Mouse (Mus musculus) heart, postnatal 36 days (tissue): Measurements from ENCODE around the gene Ptprn. TPM values are rescaled to one million over a fixed set of nuclear protein-coding genes. Genes with fewer than 3 reads are reported as not detected.
"Not testable (repeated sequence)": the region's sequence is repeated elsewhere in the genome, so short reads cannot be mapped to it uniquely, and the experiment has no call there.

ENCODE experiments used
- DNase-seq, 2 experiments: peaks; one replicate each; pipeline ENCODE4 v3.0.0; 2021 to 2022
- intact Hi-C: fragments of 180-260 bp; cut with DNase I; formaldehyde crosslinking; loops from one replicate; pipeline ENCODE4 v1.15.1; 2025
- total RNA-seq, 2 experiments: library from RNA; stranded (reverse); gene quantifications; 2 replicates each; pipeline ENCODE4 v1.2.3; 2021

Ptprn gene
- total RNA-seq, 2 experiments from 2014 or later = 0.92 to 0.95 TPM

DNA sequence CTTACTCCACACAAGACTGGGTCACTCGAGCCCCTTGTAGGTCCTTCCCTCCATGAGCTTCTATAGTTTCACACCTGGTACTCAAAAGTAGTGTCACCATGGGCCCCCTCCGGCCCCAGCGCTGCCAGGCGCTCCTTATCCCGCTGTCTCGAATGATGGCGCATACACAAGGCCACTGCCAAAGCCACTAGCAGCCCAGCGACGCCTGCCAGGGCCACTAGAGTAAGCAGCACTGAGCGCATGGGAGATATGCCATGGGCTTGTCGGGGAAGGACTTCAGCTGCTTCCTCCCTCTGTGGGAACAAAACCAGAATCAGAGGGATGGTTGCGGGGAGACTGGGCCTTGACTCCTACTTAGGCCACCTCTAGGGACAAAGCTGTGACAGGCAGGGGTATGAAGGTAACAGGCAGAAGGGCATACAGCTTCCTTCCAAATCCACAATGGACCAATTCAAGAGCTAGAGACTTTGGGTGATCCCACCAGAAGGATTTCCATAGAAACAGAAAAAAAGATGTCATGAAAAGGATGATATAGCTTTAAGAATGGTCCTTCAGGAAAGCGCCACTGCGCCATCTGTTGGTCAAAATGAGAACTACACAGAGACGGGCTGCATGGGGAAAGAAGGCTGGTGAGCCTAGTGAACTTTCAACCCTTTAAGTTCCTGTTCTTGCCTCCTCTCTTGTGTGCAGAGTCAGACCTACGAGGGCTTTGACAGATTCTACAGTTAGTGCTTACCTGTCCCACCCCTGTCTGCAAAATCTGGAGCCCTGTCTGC lies 10.3 kb downstream of the Ptprn start:
- peak; percentile 83 to 93 for DNase-seq
- intact Hi-C loops = loop anchor here (5.0 to 10.0 kb wide), 2 partner anchors 72 to 289 kb away; partner anchors contain the start of gene Abcb6

DNA sequence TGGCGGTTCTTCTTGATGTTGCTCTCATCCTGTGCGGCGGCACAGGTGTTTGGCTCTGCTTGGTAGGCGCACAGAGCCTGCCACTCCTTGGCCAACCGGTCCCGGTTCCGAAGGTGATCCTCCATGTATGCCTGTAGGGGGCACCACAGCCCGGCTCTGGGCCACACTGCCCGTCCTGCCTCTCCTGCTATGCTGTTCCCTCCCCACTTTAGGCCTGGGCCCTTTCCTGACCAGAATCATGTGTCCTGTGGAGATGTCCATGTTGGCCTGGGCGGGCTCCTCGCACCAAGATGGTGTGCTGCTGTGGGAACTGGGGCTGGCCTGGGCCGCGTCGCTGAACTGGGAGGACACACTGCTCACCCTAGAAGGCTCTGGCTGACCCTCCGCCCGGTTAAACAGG lies 11.3 kb downstream of the Ptprn start:
- intact Hi-C loops = loop anchor here (5.0 to 10.0 kb wide), 2 partner anchors 71 to 288 kb away; partner anchors contain the start of gene Abcb6
- DNase-seq = no peak

DNA sequence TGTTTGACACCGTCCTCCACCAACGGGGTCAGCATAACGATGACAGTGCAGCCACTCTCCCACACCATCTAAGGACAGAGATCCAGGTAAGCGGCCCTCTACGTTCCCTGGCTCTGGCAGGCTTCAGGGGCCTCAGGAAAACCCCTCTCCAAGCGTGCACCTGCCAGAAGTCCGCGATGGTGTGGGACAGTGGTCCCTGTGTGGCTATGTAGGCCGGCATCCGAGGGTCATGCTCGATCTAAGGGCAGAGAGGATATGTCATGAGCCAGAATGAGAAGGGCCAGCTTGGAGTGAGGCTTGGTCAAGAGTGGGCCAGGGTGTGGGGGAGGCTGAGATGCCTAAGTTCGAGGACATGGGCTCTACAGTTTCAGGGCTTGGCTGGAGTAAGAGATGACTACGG lies 12.0 kb downstream of the Ptprn start:
- intact Hi-C loops = loop anchor here (5.0 to 10.0 kb wide), 2 partner anchors 70 to 288 kb away; partner anchors contain the start of gene Abcb6
- DNase-seq = no peak

DNA sequence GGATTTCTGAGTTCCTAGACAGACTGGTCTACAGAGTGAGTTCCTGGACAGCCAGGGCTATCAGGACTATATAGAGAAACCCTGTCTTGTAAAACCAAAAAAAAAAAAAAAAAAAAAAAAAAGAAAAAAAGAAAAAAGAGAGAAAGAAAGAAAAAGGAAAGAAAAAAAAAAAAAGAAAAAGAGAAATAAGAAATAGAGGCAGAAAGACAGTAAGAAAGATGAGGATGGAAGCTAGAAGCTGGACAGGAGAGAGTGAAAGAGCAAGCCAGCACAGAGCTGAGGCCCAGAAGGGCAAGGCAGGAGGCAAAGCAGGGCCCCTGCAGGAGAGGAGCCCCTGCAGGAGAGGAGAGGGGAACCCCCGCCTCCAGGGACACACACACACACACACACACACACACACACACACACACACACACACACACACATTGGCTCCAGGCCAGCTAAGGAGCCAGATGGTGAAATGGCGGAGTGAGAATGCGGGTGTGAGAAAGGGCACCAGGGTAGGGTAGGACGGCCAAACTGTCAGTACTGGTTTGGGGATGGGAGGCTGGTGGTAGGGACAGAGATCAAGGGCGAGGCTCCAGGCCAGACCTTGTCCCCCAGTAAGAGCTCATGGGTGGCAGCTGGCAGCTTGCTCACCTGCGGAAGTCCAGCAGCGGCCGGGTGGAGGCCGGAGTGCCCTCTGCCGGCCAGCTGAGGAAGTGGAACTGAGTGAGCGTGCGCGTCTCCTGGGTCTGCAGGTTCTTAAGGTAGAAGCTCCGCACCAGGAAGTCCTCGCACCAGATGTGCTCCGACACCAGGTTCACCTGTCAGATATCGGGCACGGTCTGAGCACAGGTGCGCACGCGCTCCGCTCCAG lies 13.0 kb downstream of the Ptprn start:
- peak; percentile 81 to 84 for DNase-seq
- intact Hi-C loops = loop anchor here (1.0 to 10.0 kb wide), 3 partner anchors 17 to 287 kb away; partner anchors contain the start of gene Abcb6

DNA sequence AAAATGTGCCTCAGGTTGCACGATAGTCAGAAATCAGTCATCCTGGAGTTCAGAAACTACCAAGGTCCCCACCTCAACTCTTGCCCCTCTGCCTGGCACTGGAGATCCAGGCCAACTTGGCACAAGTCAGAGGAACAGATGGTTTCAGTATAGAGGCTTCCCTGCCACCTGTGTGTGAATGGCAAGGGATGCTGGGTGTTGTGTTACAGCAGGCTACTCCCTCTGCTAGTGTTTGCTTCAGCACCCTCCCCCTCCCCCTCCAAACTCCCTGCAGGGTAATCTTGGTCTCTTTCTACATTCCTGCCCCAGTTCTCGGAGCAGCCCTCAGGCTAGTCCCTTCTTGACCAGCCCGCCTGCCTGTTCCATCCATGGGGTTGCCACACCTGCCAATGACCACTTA lies 13.8 kb downstream of the Ptprn start:
- intact Hi-C loops = loop anchor here (5.0 to 10.0 kb wide), 2 partner anchors 68 to 286 kb away; partner anchors contain the start of gene Abcb6
- DNase-seq = no peak

DNA sequence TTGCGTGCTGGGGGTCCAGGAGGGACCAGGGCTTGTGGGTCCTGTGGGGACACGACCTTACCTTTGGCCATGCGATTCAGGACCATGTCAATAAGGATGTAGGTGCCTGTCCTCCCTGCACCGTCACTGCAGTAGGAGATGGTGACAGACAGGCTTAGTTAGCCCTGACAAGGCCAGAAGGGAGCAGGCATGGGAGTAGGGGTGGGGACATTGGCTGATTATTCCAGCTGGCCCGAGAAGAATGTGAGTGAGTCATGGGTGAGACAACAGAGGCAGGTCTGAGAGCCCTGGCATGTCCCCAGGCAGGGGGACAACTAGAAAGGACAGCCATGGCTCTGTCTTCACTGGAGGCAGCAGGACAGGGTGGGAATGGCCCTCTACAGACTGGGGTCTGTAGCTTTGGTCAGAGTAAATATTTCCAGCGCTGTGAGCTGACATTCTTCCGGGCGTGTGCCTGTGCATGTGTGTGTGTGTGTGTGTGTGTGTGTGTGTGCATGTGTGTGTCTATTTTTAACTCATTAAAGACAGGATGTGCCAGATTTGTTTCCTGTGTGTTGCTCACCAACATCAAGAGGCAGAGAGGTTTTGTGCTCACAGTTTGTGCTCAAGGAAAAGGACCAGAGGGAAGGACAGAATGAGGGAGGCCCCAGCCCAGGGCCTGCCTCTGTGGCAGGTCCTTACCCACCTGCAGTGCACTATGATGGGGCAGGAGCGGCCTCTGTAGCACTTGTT lies 16.1 kb downstream of the Ptprn start:
- peak; percentile 54 to 68 for DNase-seq
- intact Hi-C loops = no loop called here

DNA sequence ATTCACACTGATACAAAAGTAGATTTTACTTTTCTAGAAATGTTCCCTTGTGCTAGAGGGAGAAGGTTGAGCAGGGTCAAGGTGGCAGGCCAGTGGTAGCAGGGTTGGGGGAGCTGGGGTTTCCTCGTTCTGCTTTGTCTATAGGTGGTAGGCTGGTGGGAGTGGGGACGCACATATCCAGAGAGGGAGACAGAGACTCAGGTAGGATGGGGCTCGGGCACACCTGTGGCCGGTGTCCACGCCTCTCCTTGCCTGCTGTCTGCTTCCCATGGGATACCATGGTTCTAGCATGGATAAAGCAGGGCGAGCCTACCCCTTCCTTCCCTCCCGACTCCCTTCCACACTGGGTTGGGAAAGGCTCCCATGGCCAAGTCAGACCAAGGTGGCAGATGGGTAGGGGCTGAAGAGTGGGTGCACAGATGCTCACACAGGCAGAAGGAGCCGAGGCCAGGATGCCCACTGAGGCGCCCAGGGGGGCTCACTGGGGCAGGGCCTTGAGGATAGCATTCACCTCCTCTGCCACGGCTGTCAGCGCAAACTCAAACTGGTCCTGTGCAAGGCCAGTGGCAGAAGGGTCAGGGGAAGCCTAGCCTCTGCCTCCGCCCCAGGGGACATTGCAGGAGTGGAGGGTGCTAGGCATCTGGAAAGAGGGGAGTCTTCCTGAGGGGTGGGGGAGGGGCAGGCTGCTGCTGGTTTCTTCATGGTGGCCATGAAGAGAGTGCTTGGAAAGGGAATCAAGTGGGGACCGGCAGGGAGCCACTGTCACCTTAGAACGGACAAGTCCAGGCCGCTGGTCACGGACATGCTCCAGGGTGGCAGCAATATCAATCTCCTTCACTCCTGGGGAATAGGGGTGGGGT lies 17.0 kb downstream of the Ptprn start:
- intact Hi-C loops = no loop called here
- peak in 1 of 2 experiments; percentile 20 for DNase-seq

DNA sequence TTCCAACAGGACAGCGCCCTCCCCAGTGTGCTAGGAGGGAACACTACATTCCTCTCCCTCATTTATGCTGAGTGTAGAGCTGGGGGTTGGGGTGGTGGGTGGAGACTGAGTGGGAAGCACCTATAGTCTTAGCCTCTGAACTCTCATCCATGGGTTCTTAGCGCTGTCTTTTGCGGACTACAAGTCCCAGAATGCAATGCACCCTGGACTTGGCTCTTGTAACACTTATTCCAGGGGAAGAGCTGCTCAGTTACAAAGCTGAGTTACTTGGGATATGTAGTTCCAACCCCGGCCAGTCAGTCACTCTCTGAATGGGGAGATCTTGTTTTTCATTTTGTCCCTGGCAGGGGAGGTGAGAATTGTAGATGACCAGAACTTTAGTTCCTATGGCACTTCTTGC lies 19.5 kb downstream of the Ptprn start:
- peak in 1 of 2 experiments; percentile 39 for DNase-seq
- intact Hi-C loops = no loop called here

DNA sequence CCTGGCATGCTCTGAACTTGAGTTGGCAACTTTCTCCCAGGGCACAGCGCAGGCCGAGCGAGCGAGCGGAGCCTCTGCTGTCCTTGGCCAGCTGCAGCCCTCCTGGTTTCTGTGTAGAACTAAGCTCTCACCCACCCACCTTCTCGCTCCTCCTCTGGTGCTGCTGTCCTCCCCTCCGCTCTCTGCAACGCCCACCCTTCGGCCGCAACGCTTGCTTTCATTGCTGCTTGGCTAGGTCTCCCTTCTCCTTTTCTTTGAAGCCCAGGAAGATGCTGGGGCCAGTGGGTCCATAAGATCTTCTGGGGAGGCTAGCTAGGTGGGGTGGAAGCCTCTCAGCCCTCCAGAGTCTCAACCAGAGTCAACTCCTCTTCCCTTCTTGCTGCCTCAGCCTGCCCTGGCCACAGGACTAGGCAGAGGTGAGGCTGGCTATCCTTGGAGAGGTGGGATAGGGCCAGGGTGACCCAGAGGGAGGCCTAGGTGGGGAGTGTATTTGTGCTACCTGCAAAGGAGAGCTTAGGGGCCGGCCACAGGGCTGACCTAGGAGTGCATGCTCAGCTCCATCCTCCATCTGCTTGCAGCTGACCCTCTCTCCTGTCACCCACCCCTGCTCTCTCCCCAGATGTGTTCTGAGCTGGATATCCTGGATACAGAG lies 20.0 kb downstream of the Ptprn start:
- no peak for DNase-seq
- intact Hi-C loops = no loop called here

DNA sequence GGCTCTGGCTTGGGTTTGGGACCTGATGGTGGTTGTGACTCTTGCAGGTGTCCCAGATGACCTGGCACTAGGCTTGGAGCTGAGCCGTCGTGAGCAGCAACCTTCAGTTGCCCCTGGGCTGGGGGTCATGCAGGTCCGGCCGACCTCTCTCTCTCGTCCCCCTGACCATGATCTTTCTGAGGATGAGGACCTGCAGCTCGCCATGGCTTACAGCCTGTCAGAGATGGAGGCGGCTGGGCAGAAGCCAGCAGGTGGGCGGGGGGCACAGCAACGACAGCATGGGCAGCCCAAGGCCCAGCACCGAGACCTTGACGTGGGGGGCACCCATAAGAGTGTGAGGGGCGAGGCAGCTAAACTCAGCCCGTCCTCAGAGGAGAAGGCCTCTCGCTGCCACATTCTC lies 20.9 kb downstream of the Ptprn start:
- intact Hi-C loops = no loop called here
- DNase-seq = no peak

DNA sequence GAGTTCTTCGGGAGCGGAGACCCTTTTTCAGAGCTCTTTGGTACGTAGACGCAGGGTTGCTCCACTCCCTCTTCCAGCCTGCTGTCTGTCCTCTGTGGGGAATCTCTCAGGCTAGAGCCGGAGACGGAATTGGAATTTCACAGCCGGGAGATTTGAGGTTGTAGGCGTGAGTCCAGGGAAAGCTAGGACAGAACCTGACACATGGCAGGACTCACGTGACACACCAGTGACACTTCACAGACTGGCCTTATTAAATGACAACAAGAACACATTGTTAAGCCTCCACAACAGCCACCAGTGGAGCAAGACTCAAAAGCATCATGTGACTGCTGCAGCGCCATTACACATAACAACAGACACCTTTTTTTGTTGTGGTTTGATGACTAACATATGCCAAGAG lies 24.7 kb downstream of the Ptprn start:
- peak in 1 of 2 experiments; percentile 27 for DNase-seq
- intact Hi-C loops = loop anchor here (5.0 kb wide), 1 partner anchor 72 kb away; the partner anchor contains the start of gene Zfand2b

DNA sequence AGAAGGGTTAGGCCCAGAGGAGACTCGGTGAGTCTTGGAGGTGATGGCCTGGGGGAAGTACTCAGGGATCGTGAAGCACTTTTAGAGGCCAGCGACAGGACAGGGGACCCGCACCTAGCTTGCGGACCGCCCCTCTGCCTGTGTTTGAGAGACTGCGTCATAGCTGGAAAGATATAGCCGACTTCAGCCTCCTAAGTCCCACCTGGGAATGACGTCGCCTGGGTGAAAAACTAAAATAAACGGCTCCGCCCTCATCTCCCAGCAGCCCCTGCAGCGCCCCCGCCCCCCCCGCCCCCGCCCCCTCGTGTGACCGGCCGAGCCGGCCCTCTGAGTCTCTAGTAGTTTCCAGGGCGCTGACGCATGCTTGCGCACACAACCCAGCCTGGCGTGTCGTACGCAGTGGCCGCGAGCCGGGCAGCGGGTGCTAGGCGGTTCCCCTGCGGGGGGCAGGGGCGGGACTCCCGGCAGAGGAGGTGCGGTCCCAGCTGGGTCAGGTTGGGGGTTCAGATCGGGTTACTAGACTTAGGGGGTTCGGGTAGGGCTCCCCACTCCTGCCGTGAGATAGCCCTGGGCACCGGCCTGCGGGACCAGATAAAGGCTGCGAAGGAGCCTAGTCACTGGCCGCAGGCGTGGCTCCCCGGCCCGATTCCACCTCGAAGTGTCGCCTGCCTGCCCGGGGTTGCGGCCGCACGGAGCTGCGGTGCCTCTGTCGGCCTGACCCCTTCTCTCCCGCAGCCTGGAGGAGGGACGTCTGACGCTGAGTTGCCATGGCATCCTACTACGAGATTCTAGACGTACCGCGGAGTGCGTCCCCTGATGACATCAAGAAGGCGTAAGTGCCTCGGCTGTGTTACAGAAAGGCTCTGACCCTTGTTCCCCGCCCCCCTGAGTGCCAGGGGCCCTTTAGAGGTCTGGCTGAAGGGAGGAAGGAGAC lies 27.9 kb downstream of the Ptprn start, which contains the start of gene Dnajb2:
Gene Dnajb2, plus strand, starts transcription at position 290 of the 934 bp plus-strand sequence.
- DNase-seq = peak; percentile 88 to 90
- intact Hi-C loops = loop anchor here (5.0 kb wide), 1 partner anchor 69 kb away; the partner anchor contains the start of gene Zfand2b

DNA sequence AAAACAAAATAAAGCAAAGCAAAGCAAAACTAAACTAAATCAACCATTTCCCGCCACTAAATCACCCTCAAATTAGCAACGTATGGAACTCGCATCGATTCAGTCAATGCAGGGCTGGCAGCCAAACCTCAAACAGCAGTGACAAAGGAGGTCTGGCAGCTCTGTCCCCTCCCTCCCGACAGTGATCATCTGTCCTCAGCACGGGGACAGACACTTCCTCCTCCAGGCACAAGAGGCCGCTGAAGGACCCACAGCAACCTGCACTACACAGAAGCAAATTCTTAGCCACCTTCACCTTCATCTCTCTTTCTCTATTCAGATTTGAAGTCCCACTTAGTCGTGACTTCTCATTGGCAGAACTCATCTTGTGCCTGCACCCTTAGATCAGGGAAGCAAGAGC lies 29.7 kb downstream of the Ptprn start:
- peak in 1 of 2 experiments; percentile 67 for DNase-seq
- intact Hi-C loops = loop anchor here (1.0 to 5.0 kb wide), 3 partner anchors 17 to 78 kb away; partner anchors contain the start of gene Zfand2b

DNA sequence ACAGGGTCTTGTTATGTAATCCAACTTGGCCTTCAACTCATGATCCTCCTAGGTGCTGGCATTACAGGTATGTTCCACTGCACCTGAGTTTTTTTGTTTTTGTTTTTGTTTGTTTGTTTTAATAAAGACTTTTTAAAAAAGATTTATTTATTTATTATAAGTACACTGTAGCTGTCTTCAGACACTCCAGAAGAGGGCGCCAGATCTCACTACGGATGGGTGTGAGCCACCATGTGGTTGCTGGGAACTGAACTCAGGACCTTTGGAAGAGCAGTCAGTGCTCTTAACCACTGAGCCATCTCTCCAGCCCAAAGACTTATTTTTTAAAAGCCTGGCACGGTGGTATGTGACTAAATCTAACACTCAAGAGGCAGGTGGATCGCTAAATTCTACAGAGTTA lies 31.8 kb downstream of the Ptprn start:
- intact Hi-C loops = loop anchor here (5.0 kb wide), 1 partner anchor 80 kb away; no protein-coding TSS in a partner anchor

DNA sequence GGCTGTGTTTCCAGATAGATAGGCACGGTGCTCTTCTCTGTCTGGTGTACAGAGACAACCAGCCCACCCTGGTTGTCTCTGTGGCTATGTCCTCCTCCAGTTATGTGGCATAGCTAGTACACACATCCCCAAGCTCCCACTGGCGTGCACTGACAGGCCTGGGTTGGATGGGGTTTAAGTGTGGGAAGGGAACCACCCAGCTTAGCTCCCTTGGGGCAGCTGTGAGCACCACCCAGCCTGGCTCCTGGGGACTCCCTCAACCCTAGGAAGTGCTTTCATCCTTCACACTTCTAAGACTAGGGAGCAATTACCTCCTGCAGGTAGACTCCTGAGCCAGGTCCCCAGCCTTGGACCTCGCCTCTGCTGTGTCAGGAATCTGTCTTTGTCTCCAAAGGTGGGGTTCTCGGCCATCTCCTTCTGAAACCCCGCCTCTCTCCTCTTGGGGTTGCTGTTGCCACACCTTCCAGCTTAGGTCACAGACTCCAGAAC lies 32.6 kb downstream of the Ptprn start, which contains the start of gene A630095N17Rik:
Gene A630095N17Rik, minus strand, starts transcription at position 439 of the 489 bp plus-strand sequence.
- intact Hi-C loops = loop anchor here (5.0 kb wide), 1 partner anchor 81 kb away; no protein-coding TSS in a partner anchor
- DNase-seq = no peak

More for the DNA sequence above, 31.8 kb downstream of the Ptprn start:
- not testable (repeated sequence) for DNase-seq

DNA sequence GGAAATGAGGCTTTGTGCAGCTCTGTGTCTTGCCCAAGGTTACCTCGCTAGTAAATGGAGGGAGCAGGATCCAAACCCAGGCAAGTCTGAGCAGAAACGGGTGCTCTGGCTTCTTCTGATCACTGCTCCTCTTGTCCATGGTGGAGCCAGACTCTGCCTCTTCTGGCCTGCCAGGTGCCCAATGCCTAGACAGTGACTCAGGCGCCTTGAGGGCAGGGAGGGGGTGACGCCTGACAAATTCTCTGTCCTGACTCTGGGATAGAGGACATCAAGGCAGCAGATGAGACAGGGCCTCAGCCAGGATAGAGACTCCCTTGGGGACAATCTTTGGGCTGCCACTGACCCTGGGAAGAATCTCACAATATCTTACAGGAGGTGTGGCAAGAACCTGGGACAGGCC lies 33.1 kb downstream of the Ptprn start:
- DNase-seq = no peak
- intact Hi-C loops = loop anchor here (5.0 kb wide), 1 partner anchor 81 kb away; no protein-coding TSS in a partner anchor
